Mouse (Mus musculus) lung, postnatal 25 days (tissue): ENCODE data around the gene Fam169b.
A peak's percentile ranks its signal among the peaks of the same experiment; 100 is the strongest.
"Not testable (repeated sequence)": the region's sequence is repeated elsewhere in the genome, so short reads cannot be mapped to it uniquely, and the experiment has no call there.

ENCODE experiments used
- DNase-seq: peaks from one replicate; pipeline ENCODE4 v3.0.0; 2022; ENCODE audit warnings: low spot score

The Fam169b gene

GRCm38 (mm10) chr7:68286526-68287481 lies 13.2 kb downstream of the Fam169b start:
- no peak for DNase-seq

DNA sequence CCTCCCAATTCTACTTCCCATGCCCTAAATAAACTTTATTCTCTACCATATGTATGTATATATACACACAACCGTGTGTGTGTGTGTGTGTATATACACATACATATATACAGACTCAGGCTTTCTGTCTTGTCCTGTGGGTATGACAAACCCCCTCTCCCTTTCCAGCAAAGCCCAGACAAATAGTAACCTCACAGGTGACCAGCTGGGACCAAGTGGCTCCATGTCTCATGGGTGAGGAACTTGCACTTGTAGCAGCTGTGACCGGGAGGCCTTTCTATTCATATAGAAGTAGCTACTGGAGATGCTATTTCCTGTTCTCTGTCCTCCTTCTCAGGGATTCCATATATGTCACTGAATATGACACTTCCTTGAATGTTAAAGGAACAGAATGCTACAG lies 13.9 kb downstream of the Fam169b start:
- DNase-seq: no peak

- DNase-seq: not testable (repeated sequence)
Observed at GRCm38 (mm10) chr7:68288000-68288399, 14.4 kb downstream of the Fam169b start.

DNA sequence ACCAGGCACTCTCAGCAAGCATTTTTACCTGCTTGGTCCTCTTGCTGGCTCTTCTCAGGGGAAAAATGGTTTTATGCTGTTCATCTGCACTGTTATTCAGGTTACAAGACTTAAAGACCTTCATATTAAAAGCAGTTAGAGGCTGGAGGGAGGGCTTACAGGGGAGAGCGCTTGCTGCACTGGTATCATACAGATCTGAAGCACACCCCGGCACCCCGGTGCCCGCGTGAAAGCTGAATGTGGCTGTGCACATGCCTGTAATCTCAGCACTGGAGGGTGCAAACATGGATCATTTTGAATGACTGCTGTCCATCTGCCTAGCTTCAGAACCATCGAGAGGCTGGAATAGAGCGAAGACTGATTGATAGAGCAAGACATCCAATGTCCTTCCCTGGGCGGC lies 15.4 kb downstream of the Fam169b start:
- no peak for DNase-seq

- DNase-seq: no peak
Observed at GRCm38 (mm10) chr7:68291603-68292002, 18.0 kb downstream of the Fam169b start.

DNA sequence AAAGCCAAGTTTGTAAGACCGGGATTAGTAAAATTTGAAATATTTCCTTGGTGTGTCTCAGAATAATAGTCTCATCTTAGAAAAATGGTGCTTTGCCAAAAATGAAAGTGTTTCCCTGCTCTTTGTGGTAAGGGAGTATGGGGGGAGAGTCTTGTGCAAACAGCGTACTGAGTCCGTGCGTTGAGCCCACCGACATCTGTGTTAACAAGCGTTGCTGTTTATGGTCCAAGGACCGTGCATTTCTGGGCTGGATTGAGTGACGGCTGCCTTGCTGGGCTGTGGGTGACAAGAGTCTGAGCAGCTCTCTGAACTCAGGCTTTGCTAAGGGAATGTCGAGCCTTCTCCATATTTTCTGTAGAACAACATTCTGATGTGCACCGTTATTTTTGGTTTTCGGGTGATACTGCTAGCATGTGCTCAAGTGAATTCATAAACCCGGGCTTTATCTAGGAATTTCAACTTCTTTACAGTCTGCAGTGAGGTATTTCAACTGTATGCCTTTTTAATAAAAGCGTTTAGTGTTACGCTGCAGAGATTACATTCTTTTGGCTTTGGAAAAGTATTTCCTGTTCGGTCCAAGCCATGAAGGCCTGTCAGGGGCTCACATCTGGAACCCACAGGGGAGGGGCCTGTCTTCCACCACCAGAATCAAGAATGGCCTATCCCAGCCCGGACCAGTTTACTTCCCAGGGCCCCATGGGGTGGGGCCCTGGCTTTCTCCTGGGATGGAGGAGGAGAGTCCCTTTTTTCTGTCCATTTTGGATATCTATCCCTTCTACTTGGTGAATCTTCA lies 20.6 kb downstream of the Fam169b start:
- DNase-seq: no peak

GRCm38 (mm10) chr7:68296487-68296886 lies 22.8 kb downstream of the Fam169b start:
- DNase-seq: no peak

DNA sequence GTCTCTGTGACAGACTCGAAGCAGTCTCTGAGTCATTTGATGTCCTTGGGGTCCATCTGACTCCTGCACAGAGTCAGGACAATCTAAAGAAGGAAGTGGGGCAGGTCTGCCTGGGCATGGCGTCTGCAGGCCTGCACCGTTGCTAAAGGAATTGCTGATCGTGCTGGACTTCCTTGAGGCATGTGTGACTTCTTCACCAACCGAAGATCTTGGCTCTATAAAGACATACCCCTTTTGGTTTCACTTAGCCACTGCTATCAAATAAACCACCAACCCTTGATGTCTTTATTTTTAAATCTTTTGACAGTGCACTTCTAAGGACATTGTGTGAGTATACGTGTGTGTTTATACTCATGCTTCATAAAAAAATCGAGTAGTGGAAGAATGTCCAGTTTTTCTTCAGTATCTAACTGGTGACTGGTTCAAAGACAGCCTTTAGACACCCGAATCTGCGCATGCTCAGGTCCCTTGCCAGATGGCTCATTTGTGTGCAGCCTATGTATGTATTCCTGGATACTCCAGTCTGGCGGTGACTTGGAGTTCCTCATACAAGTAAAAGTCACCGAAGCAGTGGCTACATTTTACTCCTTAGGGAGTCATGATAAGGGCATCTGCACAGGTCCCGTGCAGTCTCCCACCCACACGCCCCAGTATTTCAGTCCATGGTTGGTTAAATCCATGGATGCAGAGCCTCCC lies 24.9 kb downstream of the Fam169b start:
- DNase-seq: no peak

DNA sequence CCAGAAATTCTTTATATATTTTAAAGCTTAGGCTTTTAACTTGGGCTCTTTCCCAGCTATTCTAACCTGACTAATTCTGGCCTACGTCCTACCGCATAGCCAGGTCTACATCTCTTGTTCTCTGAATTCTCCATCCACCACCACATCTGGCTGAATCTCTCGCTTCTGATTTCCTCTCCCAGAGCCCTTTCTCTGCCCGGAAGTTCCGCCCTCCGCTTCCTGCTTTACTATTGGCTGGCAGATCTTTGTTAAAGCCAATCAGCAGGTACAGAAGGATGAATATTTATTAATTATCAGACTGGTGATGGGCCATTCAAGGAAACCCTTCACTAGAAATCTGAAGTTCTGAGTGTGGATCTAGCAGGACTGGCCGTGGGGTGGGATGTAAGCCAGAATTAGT lies 27.5 kb downstream of the Fam169b start:
- no peak for DNase-seq

GRCm38 (mm10) chr7:68302586-68303433 lies 29.2 kb downstream of the Fam169b start:
- peak; percentile 64 for DNase-seq

- no peak for DNase-seq
Observed at GRCm38 (mm10) chr7:68303685-68304084, 30.0 kb downstream of the Fam169b start.

DNA sequence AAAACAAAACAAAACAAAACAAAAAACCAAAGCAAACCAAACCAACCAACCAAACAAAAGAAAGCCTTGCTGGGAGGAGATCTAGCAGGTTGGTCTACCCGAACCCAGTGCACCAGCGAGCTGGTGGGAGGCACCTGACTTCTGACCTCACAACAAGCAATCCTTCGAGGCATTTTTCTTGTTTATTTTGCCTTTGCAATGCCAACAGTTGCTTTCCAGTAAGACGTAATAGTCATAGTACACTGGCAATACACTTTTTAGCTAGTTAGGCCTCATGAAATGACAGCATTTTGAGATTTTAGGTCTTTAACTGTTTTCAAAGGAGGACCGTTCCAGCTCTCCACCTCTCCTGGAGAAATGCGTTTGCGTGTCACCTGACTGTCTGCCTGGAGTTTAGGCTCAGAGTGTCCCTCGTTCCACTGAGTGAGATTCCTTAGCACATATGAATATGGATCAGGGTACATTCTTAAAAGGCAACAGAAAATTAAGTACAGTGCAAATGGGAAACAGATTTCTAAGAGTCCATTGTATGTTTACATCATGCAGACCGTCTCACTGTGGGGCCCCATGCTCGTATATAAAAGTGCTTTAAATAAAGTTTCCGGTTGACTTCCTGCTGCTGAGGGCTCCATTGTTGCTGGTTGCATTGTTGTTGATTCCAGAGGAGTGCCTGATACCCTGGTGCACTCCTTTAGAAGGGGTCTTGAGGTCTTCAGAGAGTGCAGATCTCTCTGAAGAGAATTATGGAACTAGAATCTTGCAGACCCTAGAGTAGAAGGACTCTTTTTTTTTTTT lies 32.3 kb downstream of the Fam169b start:
- DNase-seq: no peak

DNA sequence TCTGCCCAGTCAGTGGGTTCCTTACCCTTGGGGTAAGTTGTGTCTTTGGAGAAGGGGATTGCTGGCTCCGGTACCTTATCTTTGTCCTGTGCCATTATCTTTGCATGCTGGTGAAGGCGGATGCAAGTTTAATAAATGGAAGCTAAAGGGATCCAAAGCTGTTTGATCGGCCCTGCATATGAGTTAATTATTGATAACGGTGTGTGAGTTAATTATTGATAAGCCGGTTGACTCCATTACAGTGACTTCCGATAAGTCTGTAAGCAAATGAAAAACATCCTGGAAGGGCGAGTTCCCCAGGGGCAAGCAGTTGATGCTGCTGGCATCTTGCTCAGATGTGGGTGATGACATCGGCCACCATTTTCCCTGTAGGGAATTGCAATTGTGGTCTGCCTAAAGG lies 33.1 kb downstream of the Fam169b start:
- DNase-seq: no peak

DNA sequence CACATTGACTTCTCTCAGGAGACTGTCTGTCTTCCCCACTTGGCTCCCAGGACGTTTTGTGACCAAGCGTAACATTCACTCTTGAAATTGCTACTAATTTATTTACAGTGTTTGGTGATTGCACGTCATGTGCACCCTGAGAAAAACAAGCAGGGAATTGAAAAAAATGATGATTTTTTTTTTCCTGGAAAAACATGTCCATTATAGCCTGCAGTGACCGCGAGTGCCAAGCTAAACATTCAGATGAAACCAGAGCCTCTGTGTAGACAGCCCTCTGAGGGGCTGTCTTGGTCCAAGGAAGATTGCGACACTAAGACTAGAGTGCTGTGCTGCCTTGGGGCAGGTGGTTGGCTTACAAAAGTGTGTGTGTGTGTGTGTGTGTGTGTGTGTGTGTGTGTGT lies 37.8 kb downstream of the Fam169b start:
- DNase-seq: peak; percentile 26

DNA sequence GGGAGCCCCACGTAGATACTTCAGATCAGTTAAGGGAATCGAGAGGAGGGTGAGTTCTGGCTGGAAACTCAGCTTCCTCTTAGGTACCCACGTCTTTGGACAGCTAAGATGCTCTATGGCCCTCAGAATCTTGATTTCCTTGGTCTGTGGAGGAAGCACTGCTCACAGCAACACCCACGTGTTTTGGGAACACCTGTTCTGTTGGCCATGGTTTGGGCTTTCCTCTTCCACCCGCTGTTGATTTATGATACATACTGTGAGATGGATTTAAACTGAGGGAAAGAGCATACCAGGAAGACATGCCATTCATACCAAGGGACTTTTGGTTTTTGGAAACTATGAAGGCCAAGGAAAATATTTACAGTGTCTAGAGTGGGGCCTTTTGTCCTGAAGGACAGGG lies 38.8 kb downstream of the Fam169b start:
- no peak for DNase-seq

- no peak for DNase-seq
Observed at GRCm38 (mm10) chr7:68313038-68313782, 39.6 kb downstream of the Fam169b start.

- DNase-seq: no peak
Observed at GRCm38 (mm10) chr7:68314286-68314685, 40.6 kb downstream of the Fam169b start.

DNA sequence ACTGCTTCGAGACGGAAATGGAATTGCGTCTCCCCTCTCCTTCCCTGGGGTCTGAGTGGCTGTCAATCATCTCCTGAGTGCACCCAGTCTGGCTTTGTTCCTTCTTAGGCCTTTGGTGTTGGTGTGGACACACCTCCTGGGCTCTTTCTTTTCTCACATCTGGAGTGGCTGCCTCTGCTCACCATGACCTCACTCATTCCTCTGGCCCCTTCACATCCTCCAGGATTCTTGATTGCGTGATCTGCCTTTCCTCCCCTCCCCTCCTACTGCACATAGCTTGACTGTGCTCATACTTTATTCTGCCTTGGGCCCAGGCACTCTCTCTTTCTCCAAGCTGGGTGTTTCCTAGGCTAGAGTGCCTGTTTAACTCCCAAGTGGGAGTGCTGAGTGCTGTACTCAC lies 41.4 kb downstream of the Fam169b start:
- no peak for DNase-seq

- DNase-seq: no peak
Observed at GRCm38 (mm10) chr7:68318006-68318788, 44.6 kb downstream of the Fam169b start.
